Mouse (Mus musculus) liver, postnatal 0 days (tissue): ENCODE data around the gene Fam107b.

Experiments
- CTCF ChIP-seq: sonication (generic); IDR thresholded peaks from 2 replicates; pipeline ENCODE4 v1.5.1; 2016; ENCODE audit warnings: antibody characterized with exemption, low read depth
- EP300 ChIP-seq: IDR thresholded peaks from 2 replicates; pipeline ENCODE4 v1.6.1; 2016; ENCODE audit warnings: antibody characterized with exemption, low read depth, mild to moderate bottlenecking

GRCm38 (mm10) chr2:3541307-3542079, 28.8 kb upstream of the Fam107b start:
- TF ChIP-seq CTCF (no peak), EP300 (no peak)
